Mouse (Mus musculus) c-Kit-positive CD71-positive TER-119-negative erythroid progenitor cells, embryonic 14.5 days (primary cell): ENCODE measurements around the gene Plod3.

ENCODE experiments used
- DNase-seq: peaks from one replicate; pipeline ENCODE4 v3.0.0-alpha.2; 2013; ENCODE audit warnings: low read depth

Plod3 gene

GRCm38 (mm10) chr5:137025132-137025531 lies 38.3 kb downstream of the Plod3 start:
- DNase-seq: no peak

- no peak for DNase-seq
These were observed 39.3 kb downstream of the Plod3 start, which contains the start of gene Vgf for GRCm38 (mm10) chr5:137026092-137026491. Gene Vgf (plus strand): TSS chr5:137026392.

- DNase-seq: no peak
These were observed 41.9 kb downstream of the Plod3 start for GRCm38 (mm10) chr5:137028561-137029272.

DNA sequence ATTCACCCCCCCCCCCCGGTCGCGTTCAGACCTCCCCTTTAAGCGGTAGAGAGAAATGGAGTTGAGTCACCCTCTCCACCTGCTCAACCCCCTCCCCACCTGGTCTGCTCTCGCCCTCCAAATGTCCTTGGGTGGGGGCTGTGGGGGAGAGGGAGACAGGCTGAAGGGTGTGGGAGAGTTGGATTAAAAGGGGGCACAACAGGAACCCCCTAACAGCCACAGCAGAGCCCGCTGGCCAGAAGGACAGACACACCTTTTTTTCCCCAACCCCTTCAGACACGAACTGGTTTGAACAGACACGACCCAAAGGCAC lies 42.4 kb downstream of the Plod3 start:
- no peak for DNase-seq

- peak; percentile 96 for DNase-seq
These were observed 43.0 kb downstream of the Plod3 start for GRCm38 (mm10) chr5:137029643-137030415.

GRCm38 (mm10) chr5:137030416-137030810 lies 43.6 kb downstream of the Plod3 start:
- DNase-seq: no peak

DNA sequence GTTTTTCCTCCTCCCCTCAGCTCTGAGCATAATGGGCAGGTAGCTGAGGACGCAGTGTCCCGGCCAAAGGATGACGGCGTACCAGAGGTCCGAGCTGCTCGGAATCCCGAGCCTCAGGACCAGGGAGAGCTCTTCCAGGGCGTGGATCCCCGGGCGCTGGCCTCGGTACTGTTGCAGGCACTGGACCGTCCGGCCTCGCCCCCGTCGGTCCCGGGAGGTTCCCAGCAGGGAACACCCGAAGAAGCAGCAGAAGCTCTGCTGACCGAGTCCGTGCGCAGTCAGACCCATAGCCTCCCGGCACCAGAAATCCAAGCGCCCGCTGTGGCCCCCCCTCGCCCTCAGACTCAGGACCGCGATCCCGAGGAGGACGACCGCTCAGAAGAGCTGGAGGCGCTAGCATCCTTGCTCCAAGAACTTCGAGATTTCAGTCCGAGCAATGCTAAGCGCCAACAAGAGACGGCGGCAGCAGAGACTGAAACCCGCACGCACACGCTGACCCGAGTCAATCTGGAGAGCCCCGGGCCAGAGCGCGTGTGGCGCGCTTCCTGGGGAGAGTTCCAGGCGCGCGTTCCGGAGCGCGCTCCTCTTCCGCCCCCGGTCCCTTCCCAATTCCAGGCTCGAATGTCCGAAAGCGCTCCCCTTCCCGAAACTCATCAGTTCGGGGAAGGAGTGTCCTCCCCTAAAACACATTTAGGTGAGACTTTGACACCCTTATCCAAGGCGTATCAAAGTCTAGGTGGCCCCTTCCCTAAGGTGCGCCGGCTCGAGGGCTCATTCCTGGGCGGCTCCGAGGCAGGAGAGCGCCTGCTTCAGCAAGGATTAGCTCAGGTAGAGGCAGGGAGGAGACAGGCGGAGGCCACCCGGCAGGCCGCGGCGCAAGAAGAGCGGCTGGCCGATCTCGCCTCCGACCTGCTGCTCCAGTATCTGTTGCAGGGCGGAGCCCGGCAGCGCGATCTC lies 44.5 kb downstream of the Plod3 start:
- DNase-seq: no peak

GRCm38 (mm10) chr5:137032033-137032421 lies 45.2 kb downstream of the Plod3 start:
- DNase-seq: no peak

- DNase-seq: peak; percentile 82
These were observed 45.8 kb downstream of the Plod3 start for GRCm38 (mm10) chr5:137032641-137033074.

GRCm38 (mm10) chr5:137036211-137036610 lies 49.4 kb downstream of the Plod3 start:
- no peak for DNase-seq

DNA sequence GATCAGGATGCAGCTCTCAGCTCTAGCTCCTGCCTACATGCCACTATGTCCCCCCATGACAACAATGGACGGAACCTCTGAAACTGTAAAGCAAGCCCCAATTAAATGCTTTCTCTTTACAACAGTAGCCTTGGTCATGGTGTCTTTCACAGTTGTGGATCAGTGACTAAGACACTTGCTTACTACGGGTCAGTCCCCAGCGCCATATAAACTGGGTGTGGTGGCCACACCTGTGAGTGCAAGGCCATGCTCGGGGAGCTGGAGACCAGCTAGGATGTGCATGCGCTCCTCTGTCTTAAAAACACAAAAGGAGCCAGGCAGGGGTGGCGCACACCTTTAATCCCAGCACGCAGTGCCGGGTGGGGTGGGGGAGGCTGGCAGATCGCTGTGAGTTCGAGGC lies 52.6 kb downstream of the Plod3 start:
- no peak for DNase-seq

- no peak for DNase-seq
These were observed 54.6 kb downstream of the Plod3 start for GRCm38 (mm10) chr5:137041442-137041841.

DNA sequence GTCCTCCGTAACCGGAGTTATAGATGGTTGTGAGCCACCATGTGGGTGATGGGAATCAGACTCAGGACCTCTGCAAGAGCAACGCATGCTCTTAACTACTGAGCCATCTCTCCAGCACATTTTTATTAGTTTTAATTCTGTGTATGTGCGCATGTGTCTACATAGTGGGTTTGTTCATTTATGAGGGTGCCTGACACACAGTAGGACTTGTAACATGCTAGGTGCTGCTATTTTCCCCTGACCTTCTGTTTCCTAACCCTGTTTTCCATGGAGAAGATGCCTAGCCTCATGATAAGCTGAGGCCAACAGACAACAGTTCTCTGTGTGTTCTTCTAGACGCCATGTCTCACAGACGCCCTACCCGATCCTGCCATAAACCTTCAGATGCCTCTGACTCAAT lies 57.2 kb downstream of the Plod3 start:
- no peak for DNase-seq

DNA sequence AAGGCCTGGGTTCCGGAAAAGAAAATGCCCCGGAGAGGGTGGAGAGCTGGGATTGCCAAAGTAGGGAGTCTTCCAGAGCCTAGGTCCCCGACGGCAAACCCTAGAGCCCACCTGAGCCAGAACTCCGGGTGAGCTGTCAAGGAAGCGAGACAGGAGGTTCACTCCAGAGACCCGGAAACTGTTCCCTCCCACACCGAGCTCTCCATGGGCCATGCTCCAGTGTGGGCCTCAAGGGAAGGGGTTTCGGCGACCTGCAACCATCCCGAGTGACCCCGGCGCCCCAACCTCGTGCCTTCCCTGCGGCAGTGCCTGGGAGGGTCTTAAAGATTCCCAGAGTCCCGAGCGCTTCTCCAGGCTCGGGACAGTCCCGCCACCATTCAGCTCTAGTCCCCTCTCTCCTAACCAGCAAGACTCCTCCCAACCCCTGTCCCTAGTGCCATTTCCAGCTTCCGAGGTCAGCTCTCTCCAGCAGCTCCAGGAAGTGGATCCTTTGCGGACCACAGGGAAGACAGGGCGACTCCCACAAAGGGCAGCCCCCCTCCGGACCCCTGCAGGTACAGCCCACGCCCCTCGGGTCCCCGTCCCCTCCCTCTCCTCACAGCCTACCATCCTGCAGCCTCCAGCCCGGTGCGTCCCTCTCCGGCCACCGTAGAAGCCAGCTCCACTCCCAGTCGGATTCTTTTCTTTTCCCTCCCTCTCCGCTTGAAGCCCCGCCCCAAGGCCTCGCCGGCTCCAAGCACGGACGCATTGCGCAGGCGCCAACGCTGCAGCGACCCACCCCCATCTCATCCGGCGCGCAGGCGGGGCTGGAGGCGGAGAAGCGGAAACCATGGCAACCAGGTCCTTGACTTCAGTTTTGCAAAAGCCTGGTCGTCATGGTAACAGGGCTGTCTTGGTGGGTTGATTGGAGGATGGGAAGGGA lies 58.8 kb downstream of the Plod3 start, which contains the start of gene Ap1s1:
Gene Ap1s1 (minus strand): TSS at position 734 of the 922 bp plus-strand sequence.
- peak; percentile 88 for DNase-seq
